Mouse (Mus musculus): ENCODE data around the gene Axdnd1. TPM values are rescaled to one million over a fixed set of nuclear protein-coding genes. Genes with fewer than 3 reads are reported as not detected.

Gene Axdnd1
- polyA plus RNA-seq (2015; fragmentation: Nextera tagmentation; extraction: Ambion mirVana) = 0.29 and 0.84 TPM in 2 replicates

- H3K4me2 ChIP-seq (replicated peaks; ENCODE audit: low read depth, low read length) = peak within 1 kb of the TSS; percentile 78
- H3K4me3 ChIP-seq (ENCODE audit: low read depth, low read length) = peak within 1 kb of the TSS; percentile 56
- H3K27ac ChIP-seq (ENCODE audit: low read length) = peak within 1 kb of the TSS; percentile 32; the same call in 1 of the 2 replicates
- WGBS = 0% methylated on average over 44 of the region's 44 CpGs
- DNase-seq (ENCODE audit: low spot score) (peak; percentile 95), ATAC-seq (peak; percentile 96)
- H3K9me3 ChIP-seq (ENCODE audit: low read length) = no peaks in the 10 kb centered on the region
- 0 out of 2 replicates have a peak within 1 kb of the TSS, but pooled peaks have one; percentile 12 for H3K9ac ChIP-seq (replicated peaks; ENCODE audit: low read depth)
- H3K36me3 ChIP-seq (ENCODE audit: insufficient read depth, low read length) = no peaks in the 10 kb centered on the region
- TF ChIP-seq CTCF (IDR thresholded peaks at IDR 0.05) (peak; percentile 40), EP300 (IDR thresholded peaks at IDR 0.05) (no peak)
- H3K27me3 ChIP-seq (replicated peaks; ENCODE audit: insufficient read depth, low read length) = no peaks in the 10 kb centered on the region
- H3K4me1 ChIP-seq (ENCODE audit: insufficient read depth, low read depth, low read length) = no peaks in the 10 kb centered on the region; the same call in 1 of the 2 replicates
Measured at GRCm38 (mm10) chr1:156420671-156421297, at the start of gene Axdnd1. Gene Axdnd1 (minus strand): TSS chr1:156421159.

GRCm38 (mm10) chr1:156470557-156470956 is 49.6 kb upstream of the Axdnd1 start:
- Histone ChIP-seq H3K27ac (ENCODE audit: low read length) (peak overlapping the region; percentile 60), H3K36me3 (ENCODE audit: insufficient read depth, low read length) (no peaks in the 10 kb centered on the region), H3K9ac (replicated peaks; ENCODE audit: low read depth) (no peak overlapping the region), H3K4me1 (ENCODE audit: insufficient read depth, low read depth, low read length) (no peaks in the 10 kb centered on the region), H3K4me3 (ENCODE audit: low read depth, low read length) (no peak overlapping the region), H3K4me2 (replicated peaks; ENCODE audit: low read depth, low read length) (peak overlapping the region; percentile 6), H3K27me3 (replicated peaks; ENCODE audit: insufficient read depth, low read length) (no peaks in the 10 kb centered on the region), H3K9me3 (ENCODE audit: low read length) (no peaks in the 10 kb centered on the region)
- DNase-seq (ENCODE audit: low spot score) = no peak
- ATAC-seq = peak; percentile 31
- WGBS = 37% methylated on average over 7 of the region's 7 CpGs
- no peak; the same call in 1 of the 2 replicates for TF ChIP-seq EP300 (IDR thresholded peaks at IDR 0.05)
- no peak for TF ChIP-seq CTCF (IDR thresholded peaks at IDR 0.05)

GRCm38 (mm10) chr1:156468576-156468975 is 47.6 kb upstream of the Axdnd1 start:
- WGBS = 73% methylated on average over 3 of the region's 3 CpGs
- TF ChIP-seq EP300 (IDR thresholded peaks at IDR 0.05) (no peak), CTCF (IDR thresholded peaks at IDR 0.05) (no peak)
- Histone ChIP-seq H3K4me1 (ENCODE audit: insufficient read depth, low read depth, low read length) (no peaks in the 10 kb centered on the region), H3K4me3 (ENCODE audit: low read depth, low read length) (no peak overlapping the region), H3K4me2 (replicated peaks; ENCODE audit: low read depth, low read length) (no peak overlapping the region), H3K27me3 (replicated peaks; ENCODE audit: insufficient read depth, low read length) (no peaks in the 10 kb centered on the region), H3K36me3 (ENCODE audit: insufficient read depth, low read length) (no peaks in the 10 kb centered on the region), H3K9me3 (ENCODE audit: low read length) (no peaks in the 10 kb centered on the region), H3K27ac (ENCODE audit: low read length) (0 out of 2 replicates have a peak overlapping the region, but pooled peaks have one; percentile 52), H3K9ac (replicated peaks; ENCODE audit: low read depth) (no peak overlapping the region)
- ATAC-seq (no peak), DNase-seq (ENCODE audit: low spot score) (no peak)

GRCm38 (mm10) chr1:156467655-156468255 is 46.8 kb upstream of the Axdnd1 start:
- no peaks in the 10 kb centered on the region for H3K36me3 ChIP-seq (ENCODE audit: insufficient read depth, low read length)
- H3K9me3 ChIP-seq (ENCODE audit: low read length) = no peaks in the 10 kb centered on the region
- TF ChIP-seq CTCF (IDR thresholded peaks at IDR 0.05) (no peak), EP300 (IDR thresholded peaks at IDR 0.05) (no peak)
- H3K4me2 ChIP-seq (replicated peaks; ENCODE audit: low read depth, low read length) = 0 out of 2 replicates have a peak overlapping the region, but pooled peaks have one; percentile 17
- H3K4me3 ChIP-seq (ENCODE audit: low read depth, low read length) = no peak overlapping the region
- H3K4me1 ChIP-seq (ENCODE audit: insufficient read depth, low read depth, low read length) = no peaks in the 10 kb centered on the region
- DNase-seq (ENCODE audit: low spot score) = peak; percentile 61
- ATAC-seq = peak; percentile 35
- H3K9ac ChIP-seq (replicated peaks; ENCODE audit: low read depth) = no peak overlapping the region
- peak overlapping the region; percentile 52; the same call in 1 of the 2 replicates for H3K27ac ChIP-seq (ENCODE audit: low read length)
- no peaks in the 10 kb centered on the region for H3K27me3 ChIP-seq (replicated peaks; ENCODE audit: insufficient read depth, low read length)
- WGBS = 57% methylated on average over 12 of the region's 12 CpGs

GRCm38 (mm10) chr1:156464963-156465362 is 44.0 kb upstream of the Axdnd1 start:
- ATAC-seq = peak; percentile 37
- peak; percentile 69 for DNase-seq (ENCODE audit: low spot score)
- Histone ChIP-seq H3K4me1 (ENCODE audit: insufficient read depth, low read depth, low read length) (no peaks in the 10 kb centered on the region), H3K9me3 (ENCODE audit: low read length) (no peaks in the 10 kb centered on the region), H3K27me3 (replicated peaks; ENCODE audit: insufficient read depth, low read length) (no peaks in the 10 kb centered on the region), H3K9ac (replicated peaks; ENCODE audit: low read depth) (no peak overlapping the region), H3K4me3 (ENCODE audit: low read depth, low read length) (no peak overlapping the region), H3K27ac (ENCODE audit: low read length) (peak overlapping the region; percentile 35; the same call in 1 of the 2 replicates), H3K4me2 (replicated peaks; ENCODE audit: low read depth, low read length) (no peak overlapping the region), H3K36me3 (ENCODE audit: insufficient read depth, low read length) (no peaks in the 10 kb centered on the region)
- 50% methylated on average over 9 of the region's 9 CpGs for WGBS
- TF ChIP-seq CTCF (IDR thresholded peaks at IDR 0.05) = no peak
- TF ChIP-seq EP300 (IDR thresholded peaks at IDR 0.05) = 0 out of 2 replicates have a peak, but pooled peaks have one; percentile 11
